ENCODE assay signal across 16 mouse cellular contexts in the genomic region with DNA sequence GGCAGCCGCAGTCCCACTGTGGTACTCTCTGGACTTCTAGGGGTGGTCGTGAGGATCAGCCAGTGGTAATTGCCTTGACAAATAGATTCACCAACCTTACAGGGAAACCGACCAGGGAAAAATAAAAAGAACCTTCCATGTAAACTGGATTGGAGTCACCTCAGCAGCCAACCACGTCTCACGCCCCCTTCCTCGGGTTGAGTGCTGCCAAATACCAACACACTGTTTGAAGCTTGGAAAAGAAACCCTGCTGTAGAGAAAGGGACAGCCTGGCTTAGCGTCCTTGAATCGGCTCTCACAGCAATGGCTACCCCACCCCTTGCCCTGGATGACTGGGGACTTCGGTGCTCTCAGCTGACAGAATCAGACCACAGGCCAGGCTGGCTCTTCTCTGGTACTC.
DNase-seq lines count a peak whose midpoint lies in the region; ATAC-seq lines count a peak whose summit lies in the region.
"Had no signal": no experiment of that assay in that cellular context is flagged by ENCODE, and none has a peak within 500 bp of the region (broad histone marks: within the 10 kb centered on the region; RNA-seq: fewer than 3 reads in every experiment).

No protein-coding gene starts in this region.

- no peaks in the 10 kb centered on the region for H3K36me3 ChIP-seq in hindbrain, embryonic 10.5 days
- H3K36me3 ChIP-seq in hindbrain, embryonic 11.5 days (ENCODE audit: control insufficient read depth, insufficient read depth, low read length), result no peaks in the 10 kb centered on the region
- H3K36me3 ChIP-seq in embryonic facial prominence, embryonic 10.5 days (replicated peaks), result no peaks in the 10 kb centered on the region
- H3K36me3 ChIP-seq in hindbrain, embryonic 12.5 days, result no peaks in the 10 kb centered on the region
- H3K36me3 ChIP-seq in midbrain, embryonic 14.5 days (ENCODE audit: control insufficient read depth, insufficient read depth, low read length), result no peaks in the 10 kb centered on the region
- H3K36me3 ChIP-seq: limb, embryonic 15.5 days had no signal

- H3K9me3 ChIP-seq in hindbrain, embryonic 10.5 days, result no peaks in the 10 kb centered on the region
- no peaks in the 10 kb centered on the region for H3K9me3 ChIP-seq in hindbrain, embryonic 11.5 days (ENCODE audit: control insufficient read depth, low read length)
- no peaks in the 10 kb centered on the region for H3K9me3 ChIP-seq in embryonic facial prominence, embryonic 10.5 days
- H3K9me3 ChIP-seq in hindbrain, embryonic 12.5 days (replicated peaks), result no peaks in the 10 kb centered on the region
- H3K9me3 ChIP-seq in midbrain, embryonic 14.5 days (ENCODE audit: control insufficient read depth, low read length), result no peaks in the 10 kb centered on the region
- H3K9me3 ChIP-seq: limb, embryonic 15.5 days had no signal

- no peak overlapping the region for H3K9ac ChIP-seq in hindbrain, embryonic 11.5 days (ENCODE audit: low read depth, low read length)
- no peak overlapping the region for H3K9ac ChIP-seq in hindbrain, embryonic 12.5 days
- H3K9ac ChIP-seq in midbrain, embryonic 14.5 days (replicated peaks; ENCODE audit: low read length), result no peak overlapping the region
- H3K9ac ChIP-seq: limb, embryonic 15.5 days had no signal

- peaks cover 33% of the 10 kb centered on the region for H3K27me3 ChIP-seq in hindbrain, embryonic 10.5 days (ENCODE audit: insufficient read depth, poor library complexity, severe bottlenecking)
- H3K27me3 ChIP-seq in hindbrain, embryonic 11.5 days (ENCODE audit: control insufficient read depth, insufficient read depth, low read length), result no peaks in the 10 kb centered on the region
- peaks cover 58% of the 10 kb centered on the region for H3K27me3 ChIP-seq in embryonic facial prominence, embryonic 10.5 days (replicated peaks; ENCODE audit: low read depth, poor library complexity, severe bottlenecking)
- H3K27me3 ChIP-seq in hindbrain, embryonic 12.5 days, result 0 out of 2 replicates have a peak, but pooled peaks cover 3% of the 10 kb centered on the region
- H3K27me3 ChIP-seq in midbrain, embryonic 14.5 days (ENCODE audit: control insufficient read depth, insufficient read depth, low read length), result no peaks in the 10 kb centered on the region
- H3K27me3 ChIP-seq: Patski had no signal

- 72% methylated on average over 9 of the region's 9 CpGs for WGBS in hindbrain, embryonic 10.5 days
- 67% methylated on average over 9 of the region's 9 CpGs for WGBS in hindbrain, embryonic 11.5 days
- 60% methylated on average over 9 of the region's 9 CpGs for WGBS in embryonic facial prominence, embryonic 10.5 days
- 63% methylated on average over 9 of the region's 9 CpGs for WGBS in hindbrain, embryonic 12.5 days
- 64% methylated on average over 9 of the region's 9 CpGs for WGBS in midbrain, embryonic 14.5 days

- DNase-seq in hindbrain, embryonic 10.5 days (ENCODE audit: low spot score), result no peak
- DNase-seq in hindbrain, embryonic 11.5 days (ENCODE audit: low spot score), result no peak
- no peak for DNase-seq in embryonic facial prominence, embryonic 10.5 days (ENCODE audit: low spot score)
- DNase-seq in midbrain, embryonic 14.5 days, result no peak
- DNase-seq in thymus, postnatal 4 days, result no peak
- no peak for DNase-seq in heart, postnatal 10 days
- DNase-seq: adrenal gland, postnatal 36 days; cerebellum, adult 9-11 months; gastrocnemius, postnatal 14 days; kidney, postnatal 10 days; lung, postnatal 10 days; thymus, adult 18-20 months had no signal

- intact Hi-C loops in heart, postnatal 10 days (cut with DNase I), result no loop called here

- ATAC-seq in hindbrain, embryonic 11.5 days (ENCODE audit: low FRiP score), result no peak
- ATAC-seq in hindbrain, embryonic 12.5 days (ENCODE audit: low FRiP score), result no peak
- ATAC-seq in midbrain, embryonic 14.5 days (ENCODE audit: low FRiP score, low TSS enrichment), result no peak
- ATAC-seq: intestine, embryonic 16.5 days; Patski had no signal

- H3K4me3 ChIP-seq in hindbrain, embryonic 10.5 days, result no peak overlapping the region
- H3K4me3 ChIP-seq in hindbrain, embryonic 11.5 days (ENCODE audit: low read depth, low read length), result no peak overlapping the region
- H3K4me3 ChIP-seq in embryonic facial prominence, embryonic 10.5 days, result no peak overlapping the region
- no peak overlapping the region for H3K4me3 ChIP-seq in hindbrain, embryonic 12.5 days
- H3K4me3 ChIP-seq in midbrain, embryonic 14.5 days (replicated peaks; ENCODE audit: low read depth, low read length), result no peak overlapping the region
- H3K4me3 ChIP-seq: limb, embryonic 15.5 days had no signal

- no peak overlapping the region for H3K4me2 ChIP-seq in hindbrain, embryonic 11.5 days (replicated peaks; ENCODE audit: low read depth, low read length)
- H3K4me2 ChIP-seq in hindbrain, embryonic 12.5 days (replicated peaks), result no peak overlapping the region
- no peak overlapping the region for H3K4me2 ChIP-seq in midbrain, embryonic 14.5 days (ENCODE audit: low read length)
- H3K4me2 ChIP-seq: limb, embryonic 15.5 days had no signal

- H3K27ac ChIP-seq in hindbrain, embryonic 10.5 days, result peak overlapping the region; percentile 46
- no peak overlapping the region for H3K27ac ChIP-seq in hindbrain, embryonic 11.5 days (ENCODE audit: low read depth, low read length)
- peak overlapping the region; percentile 86 for H3K27ac ChIP-seq in embryonic facial prominence, embryonic 10.5 days (replicated peaks)
- 0 out of 2 replicates have a peak overlapping the region, but pooled peaks have one; percentile 56 for H3K27ac ChIP-seq in hindbrain, embryonic 12.5 days
- H3K27ac ChIP-seq in midbrain, embryonic 14.5 days (replicated peaks; ENCODE audit: low read depth, low read length), result peak overlapping the region; percentile 80
- H3K27ac ChIP-seq: limb, embryonic 15.5 days had no signal

- peaks cover 72% of the 10 kb centered on the region for H3K4me1 ChIP-seq in hindbrain, embryonic 10.5 days (replicated peaks)
- peaks cover 29% of the 10 kb centered on the region for H3K4me1 ChIP-seq in hindbrain, embryonic 11.5 days (replicated peaks; ENCODE audit: control insufficient read depth, insufficient read depth, low read length)
- H3K4me1 ChIP-seq in embryonic facial prominence, embryonic 10.5 days, result peaks cover 96% of the 10 kb centered on the region
- H3K4me1 ChIP-seq in hindbrain, embryonic 12.5 days, result peaks cover 57% of the 10 kb centered on the region
- peaks cover 41% of the 10 kb centered on the region for H3K4me1 ChIP-seq in midbrain, embryonic 14.5 days (ENCODE audit: control insufficient read depth, insufficient read depth, low read length)
